Mouse (Mus musculus): Measurements from ENCODE around the gene Bicc1.
"Not testable (repeated sequence)": the region's sequence is repeated elsewhere in the genome, so short reads cannot be mapped to it uniquely, and the experiment has no call there.

Bicc1 gene

GRCm38 (mm10) chr10:70993497-70994134 is 165.9 kb downstream of the Bicc1 start:
- DNase-seq: no peak

- no peak for DNase-seq
These were observed 172.1 kb downstream of the Bicc1 start for GRCm38 (mm10) chr10:70987396-70987795.

DNA sequence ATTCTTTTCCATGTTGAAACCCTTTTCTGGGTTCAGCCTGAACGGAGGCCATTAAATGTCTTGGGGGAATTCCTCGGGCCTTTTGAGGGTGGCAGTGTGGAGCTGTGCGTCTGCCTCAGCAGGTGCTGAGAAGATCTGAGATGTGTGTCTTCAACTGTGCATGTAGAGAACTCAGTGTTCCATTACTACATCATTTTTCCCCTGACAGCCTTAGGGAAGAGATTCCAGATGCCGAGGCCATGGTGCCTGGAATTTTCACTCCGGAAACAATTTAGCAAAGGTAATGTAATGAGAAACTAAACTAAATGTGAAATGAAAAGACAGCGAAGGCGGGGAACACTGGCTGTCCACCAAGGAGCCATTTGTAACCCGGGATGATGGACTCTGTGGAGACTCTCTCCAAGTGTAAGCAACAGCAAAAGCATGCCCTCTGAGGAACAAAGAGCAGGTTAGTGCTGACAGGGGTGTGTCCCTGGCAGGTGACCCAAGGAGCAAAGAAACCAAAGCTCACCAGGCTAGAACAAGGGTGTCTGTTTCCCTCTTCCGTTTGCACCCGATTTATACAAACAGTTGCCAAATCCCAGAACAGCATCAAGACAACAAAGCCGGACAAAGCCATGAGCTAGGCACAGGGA is 176.3 kb downstream of the Bicc1 start:
- no peak for DNase-seq

DNA sequence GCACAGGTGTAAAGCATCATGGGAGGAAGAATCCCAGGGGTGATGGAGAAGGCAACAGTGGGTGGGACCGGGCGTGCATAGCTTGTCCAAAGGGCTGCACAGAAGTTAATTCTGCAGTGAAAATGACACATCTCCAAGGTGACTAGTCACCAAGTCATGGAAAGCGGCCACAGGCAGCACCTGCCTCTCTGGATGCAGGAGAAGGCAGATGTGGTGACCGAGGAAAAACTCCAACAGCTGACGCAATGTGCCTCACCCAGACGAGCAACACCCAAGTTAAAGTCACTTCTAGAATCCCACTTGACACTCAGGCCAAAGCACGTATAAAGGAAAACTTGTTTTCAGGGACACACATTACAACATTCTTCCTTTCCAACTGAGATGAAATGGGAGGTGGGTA is 177.3 kb downstream of the Bicc1 start:
- DNase-seq: no peak

DNA sequence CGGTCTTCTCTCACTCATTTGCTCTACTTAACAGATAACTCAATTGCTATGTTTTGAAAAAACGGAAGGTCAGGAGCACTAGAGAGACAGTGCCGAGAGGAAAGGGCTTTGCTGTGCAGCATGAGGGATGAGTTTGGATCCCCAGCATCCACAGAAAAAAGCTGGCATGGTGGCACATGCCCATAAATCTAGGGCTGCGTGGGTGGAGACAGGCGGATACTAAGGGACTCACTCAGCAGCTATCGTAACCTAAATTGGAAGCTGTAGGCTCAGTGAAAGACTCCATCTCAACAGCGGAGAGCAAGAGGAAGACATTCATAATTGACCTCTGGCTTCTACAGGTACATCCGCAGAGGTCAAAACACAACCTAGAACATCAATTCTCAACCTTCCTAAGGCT is 179.8 kb downstream of the Bicc1 start:
- DNase-seq: no peak

DNA sequence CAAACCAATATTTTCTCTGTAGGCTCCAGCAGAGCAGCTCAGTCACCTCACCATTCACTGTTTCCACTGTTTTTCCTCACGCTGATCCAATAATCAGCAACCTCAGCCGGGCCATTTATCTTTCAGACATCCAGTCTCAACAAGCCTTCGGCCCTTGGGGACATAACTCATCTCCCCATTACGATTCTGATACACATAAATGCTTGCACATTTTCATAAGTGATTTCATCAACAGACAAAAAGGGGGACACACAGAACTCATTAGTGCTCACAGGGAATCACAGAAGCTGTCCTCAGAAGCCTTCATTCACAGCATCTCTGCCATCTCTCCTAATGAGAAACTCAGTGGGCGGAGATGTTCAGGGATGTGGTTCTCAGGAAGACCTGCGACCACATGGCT is 182.4 kb downstream of the Bicc1 start:
- DNase-seq: no peak

GRCm38 (mm10) chr10:70976633-70977032 is 182.9 kb downstream of the Bicc1 start:
- no peak for DNase-seq

DNA sequence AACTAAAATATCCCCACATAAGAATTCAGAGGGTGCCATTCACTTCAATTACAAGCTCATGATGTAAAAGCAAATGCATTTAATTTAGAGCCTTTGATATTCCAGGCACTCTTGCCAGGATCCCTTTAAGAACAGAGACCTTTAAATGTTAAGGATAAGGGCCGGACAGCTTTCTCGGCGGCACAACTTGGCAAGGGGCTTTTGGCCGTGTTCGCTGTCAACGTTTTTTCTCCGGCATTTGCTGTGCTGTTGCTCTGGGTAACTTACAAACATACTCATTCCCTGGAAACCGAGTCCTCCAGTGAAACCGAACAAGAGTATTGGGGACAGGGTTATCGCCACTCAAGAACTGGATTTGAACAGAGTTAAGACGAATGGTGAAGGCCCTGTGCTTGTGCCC is 188.3 kb downstream of the Bicc1 start:
- DNase-seq: no peak

DNA sequence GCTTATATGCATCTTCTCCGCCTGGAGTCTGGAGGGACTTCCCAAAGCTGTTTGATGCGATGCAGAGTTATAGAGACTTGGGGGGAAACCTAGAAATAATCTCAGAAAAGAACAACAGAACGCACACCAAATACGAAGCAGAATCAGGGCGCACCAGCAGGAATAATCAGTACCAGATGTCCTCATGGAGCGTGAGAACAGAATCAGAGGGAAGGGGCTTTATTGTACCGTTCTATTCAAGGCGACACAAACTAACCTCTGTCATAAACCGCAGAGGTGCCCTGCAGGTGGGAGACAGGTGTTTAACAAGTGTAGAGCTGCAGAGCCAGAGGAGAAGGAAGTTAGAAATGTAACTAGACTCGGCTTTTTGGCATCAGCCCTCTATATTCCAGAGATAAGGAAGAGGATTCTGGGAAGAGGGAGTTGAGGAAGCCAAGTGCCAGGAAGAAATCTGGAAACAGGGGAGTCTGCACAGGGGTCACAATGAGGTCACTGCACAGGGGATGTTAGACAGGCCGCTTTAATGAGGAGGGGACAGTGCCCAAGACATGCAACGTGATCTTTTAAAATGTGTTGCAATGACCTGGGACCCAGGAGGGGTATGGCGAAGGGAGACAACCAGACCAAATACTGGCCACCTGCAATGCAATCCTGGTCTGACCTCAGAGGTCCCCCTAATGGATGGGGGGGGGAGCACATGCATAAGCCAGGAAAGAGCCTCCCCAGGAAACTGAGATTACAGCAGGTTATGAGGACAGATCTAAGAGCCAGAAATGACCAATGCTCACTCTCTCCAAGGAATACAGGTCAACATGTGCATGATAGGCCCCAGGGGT is 190.4 kb downstream of the Bicc1 start:
- DNase-seq: no peak

- peak; percentile 7 for DNase-seq
These were observed 192.7 kb downstream of the Bicc1 start for GRCm38 (mm10) chr10:70966642-70967345.

- no peak for DNase-seq
These were observed 194.8 kb downstream of the Bicc1 start for GRCm38 (mm10) chr10:70964706-70965105.

- DNase-seq: no peak
These were observed 195.8 kb downstream of the Bicc1 start for GRCm38 (mm10) chr10:70963599-70964193.

DNA sequence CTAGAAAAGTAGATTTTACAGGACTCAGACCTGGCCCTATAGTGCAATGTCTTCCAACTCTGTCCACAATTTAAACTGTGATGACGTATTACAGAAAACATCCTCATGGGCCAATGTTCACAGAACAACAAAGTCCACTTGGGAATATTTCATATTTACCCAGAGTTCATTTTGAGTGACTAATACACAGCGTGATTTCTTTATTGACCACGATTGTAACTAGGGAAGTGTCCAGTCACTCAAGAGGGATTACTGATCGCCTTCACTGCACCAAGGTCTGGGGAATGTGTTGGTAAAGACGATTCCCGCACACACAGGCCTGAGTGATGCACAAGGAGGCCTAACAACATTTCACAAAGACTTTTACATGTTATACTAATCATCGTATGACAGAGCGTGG is 197.9 kb downstream of the Bicc1 start:
- no peak for DNase-seq

DNA sequence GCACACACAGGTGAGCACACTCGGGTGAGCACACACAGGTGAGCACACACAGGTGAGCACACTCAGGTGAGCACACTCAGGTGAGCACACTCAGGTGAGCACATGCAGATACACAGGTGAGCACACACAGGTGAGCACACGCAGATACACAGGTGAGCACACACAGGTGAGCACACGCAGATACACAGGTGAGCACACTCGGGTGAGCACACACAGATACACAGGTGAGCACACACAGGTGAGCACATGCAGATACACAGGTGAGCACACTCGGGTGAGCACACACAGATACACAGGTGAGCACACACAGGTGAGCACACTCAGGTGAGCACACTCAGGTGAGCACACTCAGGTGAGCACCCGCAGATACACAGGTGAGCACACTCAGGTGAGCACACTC is 199.1 kb downstream of the Bicc1 start:
- DNase-seq: not testable (repeated sequence)

DNA sequence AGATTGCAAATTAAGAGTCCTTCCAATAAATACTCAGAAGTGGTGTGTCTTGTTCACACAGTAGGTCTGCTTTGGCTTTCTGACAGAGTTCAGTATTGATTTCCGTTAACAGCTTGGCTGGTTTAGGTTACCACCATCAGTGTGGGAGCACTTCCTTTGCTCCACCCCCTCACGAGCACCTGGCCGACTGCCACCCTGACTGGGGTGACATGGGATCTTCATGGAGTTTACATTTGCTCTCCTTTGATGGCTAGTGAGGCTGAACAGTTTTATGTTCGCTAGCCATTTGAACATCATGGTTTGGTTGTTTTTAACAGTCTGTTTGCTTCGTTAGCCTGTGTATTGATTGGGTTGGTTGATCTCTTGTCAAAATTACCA is 206.7 kb downstream of the Bicc1 start:
- DNase-seq: no peak

DNA sequence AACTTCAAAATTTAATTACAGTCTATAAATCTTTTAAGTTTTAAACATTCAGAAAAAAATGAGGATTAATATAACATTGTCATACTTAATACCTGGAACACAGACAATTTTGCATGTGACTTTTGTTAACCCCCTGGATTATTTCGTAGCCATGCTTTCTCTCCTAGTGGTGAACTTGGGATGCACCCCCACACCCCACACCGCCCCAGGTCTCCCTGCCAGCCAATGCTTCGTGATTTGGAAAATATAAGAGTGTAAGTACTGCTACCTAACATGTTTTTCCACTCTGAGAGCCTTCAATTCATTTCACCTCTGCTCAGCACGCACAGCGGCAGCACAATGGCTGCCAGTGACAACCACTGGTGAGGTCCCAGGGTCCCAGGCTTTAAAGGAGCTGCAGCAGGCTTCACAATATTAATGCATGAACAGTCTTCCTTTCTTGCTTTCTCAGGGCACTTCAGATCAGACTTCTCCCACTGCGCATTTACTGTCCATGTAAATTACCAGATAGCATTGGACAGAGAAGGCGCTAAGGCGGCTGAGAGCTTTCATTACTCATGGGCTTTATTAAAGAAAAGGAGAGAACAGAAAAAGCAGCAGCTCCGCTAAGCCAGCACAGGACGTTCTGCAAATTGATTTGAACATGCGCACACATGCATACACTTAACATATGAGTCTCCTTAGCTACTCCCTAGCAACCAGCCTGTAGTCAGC is 207.3 kb downstream of the Bicc1 start:
- no peak for DNase-seq

DNA sequence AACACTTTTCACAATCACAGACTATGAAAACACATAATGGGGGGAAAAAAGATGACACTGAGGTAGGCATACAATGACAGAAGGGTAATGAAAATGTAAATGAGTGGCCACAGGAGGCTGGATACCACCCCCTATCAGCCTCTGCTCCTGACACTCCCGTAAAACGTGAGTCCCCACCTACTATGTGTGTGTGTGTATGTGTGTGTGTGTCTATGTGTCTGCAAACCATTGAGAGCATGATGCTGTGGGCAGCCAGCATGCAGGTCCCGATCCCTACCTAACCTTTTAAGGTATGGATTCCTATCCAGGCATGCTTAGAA is 209.4 kb downstream of the Bicc1 start:
- no peak for DNase-seq

DNA sequence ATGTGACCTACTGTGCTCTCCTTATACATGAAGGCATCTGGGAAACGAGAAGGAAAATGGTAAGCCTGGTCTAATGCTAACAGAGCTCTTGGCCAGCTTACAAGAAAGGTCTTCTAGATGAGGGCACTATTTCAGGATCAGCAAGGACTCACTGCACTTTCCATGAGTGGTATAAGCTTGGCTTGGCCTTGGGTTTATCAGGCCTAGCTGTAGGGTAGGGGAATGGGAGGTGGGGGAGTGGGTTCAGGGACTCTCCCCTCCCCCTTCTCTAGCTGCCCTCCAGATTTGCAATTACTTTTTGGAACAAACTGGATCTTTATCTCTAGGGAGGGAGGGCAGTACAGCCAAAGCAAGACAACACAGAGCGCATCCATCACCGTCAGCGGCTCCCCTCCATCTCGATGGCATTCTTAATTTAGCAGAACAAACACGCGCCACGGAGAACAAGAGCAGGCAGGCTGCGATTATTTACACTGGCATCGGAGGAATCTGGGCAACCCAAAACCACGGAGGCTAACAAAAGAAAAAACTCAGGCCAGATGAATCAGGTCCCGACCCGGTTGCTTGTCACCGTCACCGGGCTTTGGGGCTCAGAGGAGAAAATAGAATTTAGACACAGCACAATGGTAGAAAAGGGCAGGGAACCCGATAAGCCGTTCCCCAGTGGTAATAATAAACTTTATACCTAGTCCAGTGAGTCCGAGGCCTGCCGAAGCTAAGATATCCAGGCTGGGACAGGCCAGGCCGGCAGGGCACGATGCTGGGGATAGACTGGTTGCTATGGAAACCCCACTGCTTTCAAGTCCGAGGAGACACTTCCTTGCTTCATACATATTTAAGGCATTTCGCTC is 210.0 kb downstream of the Bicc1 start:
- DNase-seq: no peak

GRCm38 (mm10) chr10:70948276-70948675 is 211.2 kb downstream of the Bicc1 start:
- DNase-seq: no peak

DNA sequence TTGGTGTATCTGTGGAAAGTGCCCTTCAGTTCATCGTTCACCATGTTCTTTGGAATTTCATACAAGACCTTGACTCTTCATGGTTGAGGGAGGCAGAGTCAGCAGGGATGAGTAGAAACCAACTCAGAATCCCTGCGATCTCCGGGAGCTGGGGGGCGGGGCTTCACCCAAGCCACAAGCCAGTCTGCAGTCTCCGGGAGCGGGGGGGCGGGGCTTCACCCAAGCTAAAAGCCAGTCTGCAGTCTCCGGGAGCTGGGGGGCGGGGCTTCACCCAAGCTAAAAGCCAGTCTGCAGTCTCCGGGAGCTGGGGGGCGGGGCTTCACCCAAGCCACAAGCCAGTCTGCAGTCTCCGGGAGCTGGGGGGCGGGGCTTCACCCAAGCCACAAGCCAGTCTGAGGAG is 213.4 kb downstream of the Bicc1 start:
- not testable (repeated sequence) for DNase-seq

GRCm38 (mm10) chr10:70945076-70945475 is 214.4 kb downstream of the Bicc1 start:
- DNase-seq: no peak

GRCm38 (mm10) chr10:70941623-70942022 is 217.9 kb downstream of the Bicc1 start:
- no peak for DNase-seq

Measured in liver (tissue).